Mouse (Mus musculus) B cell, adult 2 months (primary cell): ENCODE measurements at regions not wholly inside any gene's neighbourhood (a gene's known extent, or its start where the extent isn't known, plus 50 kb on each side); places are given as distances from the start of the nearest gene placed in this dataset.
"Not testable (repeated sequence)": the region's sequence is repeated elsewhere in the genome, so short reads cannot be mapped to it uniquely, and the experiment has no call there.

ENCODE experiments used
- DNase-seq, 2 experiments: peaks; one replicate each; pipeline ENCODE4 v3.0.0; 2022

- not testable (repeated sequence) for DNase-seq
Observed at GRCm38 (mm10) chr8:20812164-20812872, 80.2 kb upstream of the Defb33 start.

DNA sequence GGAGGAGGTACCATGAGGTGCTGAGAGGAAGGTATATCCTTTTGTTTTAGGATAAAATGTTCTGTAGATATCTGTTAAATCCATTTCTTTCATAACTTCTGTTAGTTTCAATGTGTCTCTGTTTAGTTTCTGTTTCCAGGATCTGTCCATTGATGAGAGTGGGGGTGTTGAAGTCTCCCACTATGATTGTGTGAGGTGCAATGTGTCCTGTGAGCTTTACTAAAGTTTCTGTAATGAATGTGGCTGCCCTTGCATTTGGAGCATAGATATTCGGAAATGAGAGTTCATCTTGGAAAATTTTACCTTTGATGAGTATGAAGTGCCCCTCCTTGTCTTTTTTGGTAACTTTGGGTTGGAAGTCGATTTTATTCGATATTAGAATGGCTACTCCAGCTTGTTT, 79.0 kb upstream of the Defb33 start:
- DNase-seq: not testable (repeated sequence)

- peak; percentile 26 to 30 for DNase-seq
Observed at GRCm38 (mm10) chr8:20822434-20822833, 70.0 kb upstream of the Defb33 start.

DNA sequence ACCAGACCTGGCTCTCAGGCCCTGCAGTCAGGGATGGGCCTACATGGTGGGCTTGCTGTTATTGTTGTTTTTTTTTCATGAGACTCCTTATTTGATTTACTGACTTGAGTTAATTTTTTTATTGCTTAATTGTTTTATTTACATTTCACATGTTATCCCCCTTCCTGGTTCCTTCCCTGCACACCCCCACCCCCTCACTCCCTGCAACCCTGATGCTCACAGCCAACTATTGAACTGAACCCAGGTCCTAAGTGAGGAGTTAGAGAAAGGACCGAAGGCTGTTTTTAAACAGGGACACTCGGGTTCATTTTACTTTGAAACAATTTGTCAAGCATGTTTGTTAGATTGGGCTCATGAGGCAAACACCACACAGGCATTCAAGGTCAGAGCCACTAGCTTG, 69.2 kb upstream of the Defb33 start:
- DNase-seq: peak in 1 of 2 experiments; percentile 11

- not testable (repeated sequence) for DNase-seq
Observed at GRCm38 (mm10) chr8:20839481-20839880, 53.0 kb upstream of the Defb33 start.
